Mouse (Mus musculus) layer of hippocampus, adult 2 months (tissue): Measurements from ENCODE around the gene Rbmx. TPM values are rescaled to one million over a fixed set of nuclear protein-coding genes. Genes with fewer than 3 reads are reported as not detected.

Experiments
- DNase-seq, 2 experiments: peaks; one replicate each; pipeline ENCODE4 v3.0.0; 2022; ENCODE audit warnings: low spot score in 2 of 2
- H3K27ac ChIP-seq: fragments of 200-600 bp; 2 replicates; pipeline ENCODE4 v1.8.1; 2022
- H3K4me3 ChIP-seq: fragments of 200-600 bp; 2 replicates; pipeline ENCODE4 v1.8.1; 2022; ENCODE audit warnings: mild to moderate bottlenecking
- CTCF ChIP-seq: fragments of 200-600 bp; conservative IDR thresholded peaks from 2 replicates; pipeline ENCODE4 v1.8.1; 2022; ENCODE audit warnings: antibody characterized with exemption, mild to moderate bottlenecking, moderate library complexity
- long read RNA-seq, 2 experiments: library from polyadenylated mRNA; stranded (forward); transcript quantifications; one replicate each; pipeline ENCODE4 v2.0.0; 2021; ENCODE audit warnings: borderline mapping rate in 2 of 2
- total RNA-seq, 2 experiments: library from RNA; stranded (reverse); gene quantifications; 2 replicates each; pipeline ENCODE4 v1.2.3; 2021

Gene Rbmx
- 10 to 100 TPM; 67.3 to 75.9 TPM for total RNA-seq
- long read RNA-seq, experiment 1, transcript Rbmx-205 (10 exons, 2,139 nt), result major isoform, 8 of 36 reads
- long read RNA-seq, experiment 1, partial matches to known transcripts, result 12 of 36 reads
- long read RNA-seq, experiment 1, other reads (novel, unspliced or antisense), result 16 of 36 reads
- long read RNA-seq, experiment 2, transcript Rbmx-205 (10 exons, 2,139 nt), result major isoform, 13 of 67 reads
- long read RNA-seq, experiment 2, transcript Rbmx-202 (9 exons, 2,108 nt), result minor isoform, 5 of 67 reads
- long read RNA-seq, experiment 2, partial matches to known transcripts, result 25 of 67 reads
- long read RNA-seq, experiment 2, other reads (novel, unspliced or antisense), result 24 of 67 reads

DNA sequence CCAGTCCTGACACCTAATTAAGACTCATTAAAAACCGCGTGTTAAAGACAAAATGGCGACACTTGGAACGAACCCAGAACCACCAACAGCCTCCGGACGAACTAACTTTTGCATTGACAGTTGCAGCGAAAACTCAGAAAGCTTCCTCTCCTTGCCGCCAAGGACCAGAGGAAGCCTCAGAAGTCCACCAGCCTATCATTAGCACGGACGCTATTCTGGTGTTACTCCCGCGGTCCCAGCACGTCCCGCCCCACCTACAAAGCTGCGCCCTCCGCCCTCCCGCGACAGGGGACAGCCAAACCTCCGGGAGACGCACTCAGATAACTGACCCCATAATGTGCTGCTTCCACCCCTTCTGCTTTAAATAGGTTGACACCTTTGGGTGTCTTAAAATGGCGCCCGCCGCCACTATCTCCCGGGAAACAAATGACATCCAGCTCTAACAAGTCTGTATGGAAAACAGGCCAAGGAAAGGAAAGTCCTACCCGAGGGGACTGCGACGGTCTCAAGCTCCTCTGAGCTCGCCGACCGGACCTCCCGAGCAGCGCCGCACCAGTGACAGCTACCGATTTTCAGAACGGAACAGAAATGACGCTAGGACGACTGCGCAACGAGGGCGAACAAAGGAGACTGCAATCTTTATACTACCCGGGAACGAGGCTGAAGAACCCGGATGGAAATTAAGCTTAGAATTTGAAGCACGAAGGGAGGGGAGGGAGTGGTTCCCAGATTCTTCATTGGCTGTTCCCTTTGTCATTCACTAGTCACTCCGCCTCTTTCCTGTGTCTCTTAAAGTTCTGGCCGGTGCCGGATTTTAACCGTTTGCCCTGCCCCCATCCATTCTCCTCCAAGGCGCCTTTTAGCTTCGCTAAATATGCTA lies at the start of gene Rbmx:
Rbmx (minus strand) TSS at position 670 of the 880 bp plus-strand sequence.
- H3K27ac ChIP-seq, result peak within 1 kb of the TSS; percentile 96
- DNase-seq, result peak; percentile 86 to 91
- no peak for TF ChIP-seq CTCF
- peak within 1 kb of the TSS; percentile 79 for H3K4me3 ChIP-seq

DNA sequence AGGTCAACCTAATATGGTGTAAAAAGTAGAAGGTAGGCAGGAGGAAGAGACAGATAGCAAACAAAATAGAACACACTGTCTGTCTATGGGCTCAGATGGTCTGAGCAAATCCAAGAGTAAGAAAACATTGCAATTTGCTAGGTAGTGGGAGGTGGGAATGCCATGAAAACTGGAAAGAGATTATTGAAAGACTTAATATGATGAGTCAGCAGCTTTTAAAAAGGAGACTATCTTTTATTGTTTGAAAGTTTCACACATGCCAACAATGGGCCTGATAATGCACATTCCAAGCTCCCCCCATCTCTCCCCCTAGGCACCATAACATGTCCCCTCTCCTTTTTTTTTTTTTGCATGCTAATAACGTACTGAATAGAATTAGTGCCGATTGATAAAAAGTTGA lies 41.1 kb upstream of the Rbmx start:
- no peak for TF ChIP-seq CTCF
- Histone ChIP-seq H3K27ac (no peak overlapping the region), H3K4me3 (no peak overlapping the region)
- DNase-seq, result no peak

DNA sequence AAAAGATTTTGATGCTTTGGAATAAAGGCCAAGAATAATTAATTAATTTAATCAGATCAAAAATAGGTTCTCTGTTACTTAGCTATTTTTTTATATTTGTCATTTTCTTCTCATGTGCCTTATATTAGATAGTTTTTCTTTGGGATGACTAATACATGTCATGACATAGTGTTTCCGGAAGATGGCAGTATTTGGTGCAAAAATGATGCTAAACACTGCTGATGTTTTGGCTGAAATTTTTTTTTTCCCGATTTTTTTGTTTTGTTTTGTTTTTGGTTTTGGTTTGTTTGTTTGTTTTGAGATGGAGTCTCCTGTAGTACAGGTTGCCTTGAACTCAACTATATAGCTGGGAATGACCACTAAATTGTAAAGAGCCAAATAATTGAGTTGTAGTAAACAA lies 38.8 kb upstream of the Rbmx start:
- no peak overlapping the region for H3K27ac ChIP-seq
- no peak overlapping the region for H3K4me3 ChIP-seq
- peak; percentile 83 for TF ChIP-seq CTCF
- peak; percentile 2 to 10 for DNase-seq

DNA sequence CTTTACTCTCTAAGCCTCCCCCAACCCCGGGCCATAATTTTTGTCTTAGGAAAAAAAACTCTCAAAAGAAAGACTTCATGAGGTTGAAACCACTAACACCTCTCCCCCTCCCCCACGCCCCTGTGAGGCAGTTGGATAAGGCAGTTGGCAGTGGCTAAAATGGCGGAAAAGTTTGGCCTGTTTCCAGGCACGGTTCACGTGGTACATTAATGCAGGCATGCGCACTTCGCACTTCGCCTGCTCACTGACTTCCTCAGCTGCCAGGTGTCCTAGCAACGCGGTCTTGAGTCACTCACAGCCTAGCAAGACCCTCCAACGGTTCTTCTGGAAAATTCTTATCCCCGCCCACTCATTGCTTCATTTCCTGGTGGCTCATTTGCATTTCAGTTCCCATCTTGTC lies 15.9 kb upstream of the Rbmx start, which contains the start of gene Gm364:
Gm364 (plus strand) TSS at position 386 of the 400 bp plus-strand sequence.
- Histone ChIP-seq H3K4me3 (no peak within 1 kb of the TSS), H3K27ac (no peak within 1 kb of the TSS)
- DNase-seq, result no peak
- TF ChIP-seq CTCF, result no peak

DNA sequence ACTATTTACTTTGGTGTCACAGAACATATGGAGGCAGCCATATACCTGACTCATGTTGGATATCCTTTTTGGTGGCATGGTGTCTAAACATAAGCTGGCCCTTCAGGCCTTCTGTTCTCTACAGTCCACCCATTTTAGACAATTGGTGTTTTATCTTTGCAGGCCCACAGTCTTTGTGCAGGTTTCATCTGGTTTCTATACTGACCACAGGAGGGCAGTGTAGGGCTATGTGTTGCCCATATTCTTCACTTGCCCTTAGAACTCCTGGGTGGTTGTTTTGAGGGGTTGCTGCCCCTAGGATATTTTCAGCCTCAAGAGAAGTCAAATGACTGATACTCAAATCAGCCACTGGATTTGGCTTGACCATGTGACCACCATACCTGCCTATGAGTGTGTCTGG lies 10.8 kb upstream of the Rbmx start:
- no peak for DNase-seq
- no peak overlapping the region for H3K4me3 ChIP-seq
- peak; percentile 76 for TF ChIP-seq CTCF
- no peak overlapping the region for H3K27ac ChIP-seq

DNA sequence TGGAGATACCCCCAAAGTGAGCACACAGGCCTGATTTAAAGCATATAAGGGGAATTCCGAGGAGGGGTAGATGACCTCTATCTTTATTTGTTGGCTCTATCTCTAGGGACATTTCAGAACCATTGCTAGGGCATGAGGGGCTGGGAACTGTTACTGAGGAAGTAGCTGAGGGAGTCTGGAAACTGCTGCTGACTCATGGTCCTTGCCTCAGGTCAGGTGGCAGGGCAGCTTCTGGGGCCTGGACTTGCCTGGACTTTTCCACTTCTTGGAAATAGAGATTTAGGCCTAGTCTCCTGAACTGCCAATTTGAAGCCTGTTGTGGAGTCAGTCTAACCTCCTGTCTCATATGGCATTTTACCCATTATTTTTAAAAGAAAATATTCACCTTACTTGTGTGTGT lies 8.6 kb upstream of the Rbmx start:
- H3K27ac ChIP-seq, result no peak overlapping the region
- no peak for DNase-seq
- TF ChIP-seq CTCF, result no peak
- no peak overlapping the region for H3K4me3 ChIP-seq

DNA sequence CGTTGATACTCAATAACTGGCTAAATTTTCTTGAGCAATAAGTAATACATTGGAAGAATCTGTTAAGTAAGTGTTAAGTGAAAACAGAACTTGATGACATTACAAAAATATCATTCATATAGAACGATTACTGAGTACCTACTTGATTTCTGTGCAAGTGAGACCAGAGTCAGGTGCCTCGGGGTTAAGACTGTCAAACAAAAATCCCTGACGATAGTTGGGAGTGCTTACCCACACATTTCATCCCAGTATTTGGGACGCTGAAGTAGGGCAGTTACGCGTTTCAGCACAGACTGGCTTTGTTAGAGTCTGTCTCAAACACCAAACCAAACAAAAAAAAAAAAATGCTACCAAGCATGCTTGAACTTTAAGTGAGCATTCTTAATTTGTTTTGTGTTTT lies 576 bp upstream of the Rbmx start:
- H3K27ac ChIP-seq, result peak overlapping the region; percentile 96
- DNase-seq, result no peak
- H3K4me3 ChIP-seq, result peak overlapping the region; percentile 79
- no peak for TF ChIP-seq CTCF

DNA sequence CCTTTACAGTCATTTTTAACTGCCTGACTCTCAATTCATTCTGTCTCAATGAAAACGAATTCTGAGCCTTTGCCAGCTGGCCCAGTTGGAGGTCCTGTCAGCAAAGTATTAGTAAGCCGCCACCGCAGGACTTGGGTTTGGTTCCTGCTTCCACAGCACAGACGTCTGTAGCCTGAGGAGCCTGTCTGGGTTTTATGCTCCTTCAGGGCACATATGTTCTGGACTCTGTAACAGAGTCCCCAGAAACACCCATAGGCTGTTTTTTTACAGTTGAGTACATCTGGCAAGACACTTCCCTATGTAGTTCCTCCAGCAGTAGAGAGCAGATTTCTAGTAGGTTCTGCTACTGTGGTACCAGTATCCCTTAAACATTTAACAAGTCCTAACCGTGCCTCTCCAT lies 11.9 kb downstream of the Rbmx start:
- no peak for TF ChIP-seq CTCF
- H3K4me3 ChIP-seq, result no peak overlapping the region
- no peak for DNase-seq
- no peak overlapping the region for H3K27ac ChIP-seq

DNA sequence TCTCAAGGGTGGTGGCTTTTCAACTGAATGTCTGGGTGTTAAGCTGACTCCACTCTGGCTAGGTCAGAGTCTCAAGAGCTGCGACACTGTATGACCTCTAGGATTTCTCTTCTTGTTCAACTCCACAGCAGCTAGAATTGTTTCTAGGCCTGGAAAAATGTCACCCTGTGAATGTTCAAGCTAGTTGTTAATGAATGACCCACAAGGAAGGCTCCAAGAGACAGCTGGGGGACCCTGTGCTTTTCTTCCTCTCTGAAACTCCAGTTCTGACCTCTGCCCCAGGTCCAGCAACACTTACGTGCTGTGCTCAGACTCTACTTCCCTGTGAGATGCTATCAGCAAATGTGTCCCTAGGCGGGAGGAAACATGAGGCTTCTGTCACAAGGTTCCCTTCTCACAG lies 14.3 kb downstream of the Rbmx start:
- no peak overlapping the region for H3K27ac ChIP-seq
- no peak for TF ChIP-seq CTCF
- DNase-seq, result no peak
- no peak overlapping the region for H3K4me3 ChIP-seq

DNA sequence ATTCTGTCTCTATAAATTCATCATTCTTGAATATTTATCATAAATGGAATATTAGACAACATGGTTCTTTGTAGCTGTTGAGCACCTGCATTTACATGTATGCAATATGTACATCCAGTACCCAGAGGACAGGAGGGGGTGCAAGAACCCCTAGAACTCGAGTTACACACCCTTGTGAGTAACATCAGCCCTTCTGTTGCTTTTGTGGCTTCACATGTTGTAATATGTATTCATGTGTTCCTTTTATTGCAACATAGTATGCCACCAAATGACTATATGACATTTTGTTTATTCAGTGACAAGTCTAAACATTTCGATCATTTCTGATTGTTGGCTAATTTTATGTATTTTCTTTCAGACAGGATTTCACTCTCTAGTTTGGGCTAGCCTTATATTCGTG lies 15.7 kb downstream of the Rbmx start:
- DNase-seq, result no peak
- H3K4me3 ChIP-seq, result no peak overlapping the region
- TF ChIP-seq CTCF, result no peak
- H3K27ac ChIP-seq, result no peak overlapping the region

DNA sequence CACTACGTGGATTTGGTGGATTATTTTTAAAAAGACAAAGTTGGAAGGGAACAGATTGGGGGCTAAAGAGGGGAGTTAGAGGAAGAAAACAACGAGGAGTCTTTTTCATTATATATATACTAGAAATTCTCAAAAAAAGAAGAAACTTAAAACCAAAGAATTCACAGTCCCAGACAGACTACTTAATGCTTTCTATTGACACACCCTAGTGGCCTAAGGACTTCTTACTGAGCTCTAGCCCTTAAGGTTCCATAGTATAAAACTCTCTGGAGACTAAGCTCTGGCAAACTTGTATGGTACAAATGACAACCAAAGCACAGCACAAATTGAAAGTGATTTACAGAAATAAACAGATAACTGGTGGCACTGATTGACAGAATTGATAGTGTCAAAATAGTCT lies 18.8 kb downstream of the Rbmx start:
- no peak overlapping the region for H3K27ac ChIP-seq
- DNase-seq, result no peak
- no peak for TF ChIP-seq CTCF
- H3K4me3 ChIP-seq, result no peak overlapping the region

DNA sequence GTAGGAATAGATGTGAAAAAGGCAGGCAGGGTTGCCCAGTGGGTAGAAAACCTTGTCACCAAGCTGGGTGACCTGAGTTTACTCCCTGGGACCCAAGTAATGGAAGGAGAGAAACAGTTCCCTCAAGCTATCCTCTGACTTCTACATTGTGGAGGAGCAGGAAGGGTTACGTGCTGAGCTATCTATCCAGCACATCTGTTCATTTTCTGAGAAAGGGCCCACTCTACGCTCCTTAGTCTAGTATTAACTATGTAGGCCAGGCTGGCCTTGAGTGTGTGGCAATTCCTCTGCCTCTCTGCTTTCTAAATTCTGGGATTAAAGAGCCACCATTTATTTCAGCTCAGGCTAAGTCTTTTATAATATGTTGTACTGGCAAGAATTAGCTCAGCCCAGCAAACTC lies 19.3 kb downstream of the Rbmx start:
- no peak for DNase-seq
- Histone ChIP-seq H3K27ac (no peak overlapping the region), H3K4me3 (no peak overlapping the region)
- no peak for TF ChIP-seq CTCF

DNA sequence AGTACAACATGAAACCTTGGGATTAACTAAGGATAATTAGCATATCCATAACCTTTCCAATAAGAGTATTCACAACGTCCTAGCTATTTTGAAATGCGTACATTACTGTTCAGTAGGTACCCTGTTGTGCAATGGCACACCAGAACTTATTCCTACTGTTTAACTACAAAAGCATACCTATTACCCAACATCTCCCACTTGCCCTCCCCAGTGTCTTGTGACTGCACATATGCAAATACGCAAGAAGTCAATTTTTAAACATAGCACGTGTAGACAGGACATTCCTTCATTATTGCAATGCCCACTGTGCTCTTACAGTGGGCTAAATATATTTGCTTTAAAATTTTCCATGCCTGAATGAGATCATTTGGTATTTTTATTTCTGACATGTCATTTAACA lies 19.9 kb downstream of the Rbmx start:
- no peak overlapping the region for H3K4me3 ChIP-seq
- no peak for TF ChIP-seq CTCF
- DNase-seq, result no peak
- H3K27ac ChIP-seq, result no peak overlapping the region
